Mouse (Mus musculus): ENCODE results near the gene Crct1.

The Crct1 gene

DNA sequence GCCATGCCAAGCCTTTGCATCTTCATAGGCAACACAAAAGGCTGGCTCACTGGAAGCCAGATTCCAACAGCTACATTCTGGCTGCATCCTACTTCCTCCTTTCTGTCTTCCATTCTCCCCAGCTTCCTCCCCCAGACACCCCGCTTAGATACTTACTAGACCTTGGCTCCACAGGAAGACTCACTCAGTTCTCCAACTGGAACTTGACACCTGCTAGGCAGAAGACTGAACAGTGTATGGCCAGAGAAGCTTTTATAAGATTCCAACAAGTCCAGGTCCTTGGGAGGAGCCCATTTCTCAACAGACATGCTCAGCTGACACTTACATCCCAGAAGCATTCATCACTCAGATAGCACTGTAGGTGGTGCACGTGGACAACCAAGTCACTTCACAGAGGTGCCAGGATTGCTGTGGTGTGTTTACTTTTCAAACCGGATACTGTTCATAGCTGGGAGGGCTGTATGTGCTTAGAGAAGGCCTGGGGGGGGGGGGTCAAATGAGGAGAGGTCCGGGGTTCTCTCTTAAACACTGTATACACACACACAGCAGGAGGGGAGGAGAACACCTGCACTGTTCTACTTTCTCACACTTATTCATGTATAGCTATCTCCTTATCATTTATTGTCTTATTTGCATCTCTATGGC lies at the start of gene Crct1:
Gene Crct1, minus strand, starts transcription at position 228 of the 645 bp plus-strand sequence.
- no peak for DNase-seq (ENCODE audit: low read depth, low spot score)
- no peaks in the 10 kb centered on the region for H3K36me3 ChIP-seq (ENCODE audit: control insufficient read depth, insufficient read depth, low read length, poor library complexity, severe bottlenecking)
- no peaks in the 10 kb centered on the region for H3K27me3 ChIP-seq (ENCODE audit: control insufficient read depth, insufficient read depth, low read length, poor library complexity, severe bottlenecking)

DNA sequence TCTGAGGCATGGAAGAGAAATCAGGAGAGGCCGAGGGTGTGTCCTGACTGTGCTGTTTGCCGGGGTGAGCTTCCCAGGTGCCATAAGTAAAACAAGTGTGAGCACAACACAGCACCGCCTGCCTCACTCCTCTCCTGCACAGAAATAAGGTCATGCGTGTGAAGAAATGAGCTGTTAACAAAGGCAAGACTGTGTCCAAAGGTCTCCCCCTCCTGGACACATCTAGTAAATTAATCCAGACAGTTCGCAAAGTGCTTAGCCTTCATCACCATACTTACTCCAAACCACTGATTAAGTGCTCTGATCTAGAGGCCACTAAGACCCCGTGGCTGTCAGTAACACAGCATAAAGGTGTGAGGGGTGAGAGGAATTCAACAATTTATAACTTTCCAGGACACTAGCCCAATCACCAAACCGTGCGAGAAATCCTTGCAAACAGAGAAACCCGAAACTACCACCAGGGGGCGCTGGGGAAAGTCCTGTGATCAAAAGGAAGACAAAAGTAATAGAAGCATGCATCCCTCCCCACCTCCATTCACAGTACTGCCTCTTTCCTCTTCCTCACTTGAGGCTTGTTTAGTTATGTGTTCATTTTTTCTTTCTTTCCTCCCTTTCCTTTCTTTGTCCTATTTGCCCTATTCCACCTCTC lies 37.5 kb upstream of the Crct1 start:
- DNase-seq (ENCODE audit: low read depth, low spot score): no peak
- Histone ChIP-seq H3K27me3 (ENCODE audit: control insufficient read depth, insufficient read depth, low read length, poor library complexity, severe bottlenecking) (no peaks in the 10 kb centered on the region), H3K36me3 (ENCODE audit: control insufficient read depth, insufficient read depth, low read length, poor library complexity, severe bottlenecking) (no peaks in the 10 kb centered on the region)

DNA sequence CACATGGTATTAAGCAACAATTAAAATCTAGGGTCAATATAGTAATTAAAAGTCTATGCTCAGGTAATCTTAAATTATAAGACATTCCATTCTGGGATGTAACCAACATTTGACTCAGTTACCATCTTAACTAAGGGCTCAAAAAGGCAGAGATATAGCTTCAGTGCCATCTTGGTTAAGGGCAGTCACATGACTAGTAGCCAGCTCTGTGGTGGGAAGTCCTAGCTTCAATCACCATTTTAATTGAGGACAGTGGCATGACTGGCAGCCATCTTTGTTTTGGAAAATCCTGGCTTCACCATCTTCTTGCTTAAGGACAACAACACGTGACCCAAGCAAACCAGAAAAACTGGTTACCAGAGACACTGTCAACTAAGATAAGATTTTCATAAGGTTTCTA lies 34.7 kb upstream of the Crct1 start:
- DNase-seq (ENCODE audit: low read depth, low spot score): no peak
- no peaks in the 10 kb centered on the region for H3K36me3 ChIP-seq (ENCODE audit: control insufficient read depth, insufficient read depth, low read length, poor library complexity, severe bottlenecking)
- no peaks in the 10 kb centered on the region for H3K27me3 ChIP-seq (ENCODE audit: control insufficient read depth, insufficient read depth, low read length, poor library complexity, severe bottlenecking)

DNA sequence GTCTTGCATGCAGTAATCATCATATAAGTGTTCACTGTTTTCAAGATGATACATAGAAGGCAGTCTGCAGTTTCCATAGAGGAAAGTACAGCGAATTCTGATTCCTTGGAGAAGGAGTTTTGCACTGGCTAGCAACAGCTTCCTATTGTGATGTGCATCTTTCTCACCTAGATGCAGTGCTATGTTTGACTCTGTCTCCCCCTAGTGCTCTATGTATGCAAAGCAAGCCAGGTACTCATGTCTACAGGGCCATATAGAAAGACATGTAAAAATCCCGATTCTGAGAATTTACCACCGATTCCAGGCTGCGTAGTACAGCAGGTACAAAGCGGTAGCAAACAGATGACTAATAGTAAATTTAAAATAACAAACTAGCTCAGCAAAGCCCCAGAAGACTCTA lies 16.0 kb upstream of the Crct1 start:
- H3K27me3 ChIP-seq (ENCODE audit: control insufficient read depth, insufficient read depth, low read length, poor library complexity, severe bottlenecking): no peaks in the 10 kb centered on the region
- no peaks in the 10 kb centered on the region for H3K36me3 ChIP-seq (ENCODE audit: control insufficient read depth, insufficient read depth, low read length, poor library complexity, severe bottlenecking)
- DNase-seq (ENCODE audit: low read depth, low spot score): no peak

DNA sequence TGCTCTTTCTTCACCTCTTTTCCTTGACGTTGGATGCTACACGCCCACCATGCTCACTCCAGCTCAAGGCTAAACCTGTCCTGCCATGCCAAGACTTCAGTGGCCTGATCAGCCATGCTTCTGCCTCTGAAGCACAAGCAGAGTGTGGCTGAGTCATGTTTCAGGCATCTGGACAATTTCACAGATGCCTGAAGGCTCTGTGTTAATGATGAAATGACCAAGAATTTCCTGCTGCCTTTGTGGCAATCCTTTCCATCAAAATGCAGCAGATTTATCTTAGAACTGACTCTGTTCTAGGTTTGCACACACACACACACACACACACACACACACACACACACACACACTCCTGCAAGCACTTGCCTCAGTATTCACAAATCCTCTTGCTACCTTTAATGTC lies 10.0 kb upstream of the Crct1 start:
- DNase-seq (ENCODE audit: low read depth, low spot score): no peak
- Histone ChIP-seq H3K27me3 (ENCODE audit: control insufficient read depth, insufficient read depth, low read length, poor library complexity, severe bottlenecking) (no peaks in the 10 kb centered on the region), H3K36me3 (ENCODE audit: control insufficient read depth, insufficient read depth, low read length, poor library complexity, severe bottlenecking) (no peaks in the 10 kb centered on the region)

DNA sequence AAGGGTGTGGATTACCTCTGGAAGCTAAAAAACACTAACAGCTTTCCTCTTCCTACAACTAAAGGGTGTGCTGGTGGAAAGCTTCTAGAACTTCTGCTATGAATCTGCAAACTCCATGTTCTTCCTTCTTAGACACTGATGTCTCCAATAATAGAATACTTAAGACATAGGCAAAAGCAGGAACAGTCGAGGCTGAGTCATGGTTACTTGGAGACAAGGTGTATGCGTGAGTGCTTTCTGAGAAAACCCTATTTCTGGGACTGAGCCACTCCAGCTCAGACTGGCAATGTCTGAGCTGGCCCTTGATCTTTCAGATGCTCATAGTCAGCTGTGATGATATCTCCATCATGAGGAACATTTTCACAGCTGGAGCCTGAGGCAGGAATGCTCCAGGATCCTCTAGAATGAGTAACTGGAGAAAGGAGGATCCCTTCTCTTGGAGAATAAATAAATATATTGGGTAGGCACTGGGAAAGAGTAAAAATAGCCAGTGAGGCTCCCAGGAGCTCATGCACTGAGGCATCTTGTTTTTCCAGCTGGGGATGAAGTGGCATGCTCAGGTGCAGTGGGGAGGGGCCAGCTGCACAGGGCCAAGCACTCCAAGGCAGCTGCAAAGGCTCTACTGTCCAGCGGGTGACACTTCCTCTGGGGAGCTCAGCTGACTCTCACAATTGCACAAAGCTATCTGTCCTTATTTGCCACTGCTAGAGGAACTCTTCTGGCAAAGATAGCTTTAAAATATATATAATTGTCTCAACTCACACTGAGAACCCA lies 8.1 kb upstream of the Crct1 start:
- Histone ChIP-seq H3K36me3 (ENCODE audit: control insufficient read depth, insufficient read depth, low read length, poor library complexity, severe bottlenecking) (no peaks in the 10 kb centered on the region), H3K27me3 (ENCODE audit: control insufficient read depth, insufficient read depth, low read length, poor library complexity, severe bottlenecking) (no peaks in the 10 kb centered on the region)
- DNase-seq (ENCODE audit: low read depth, low spot score): no peak

DNA sequence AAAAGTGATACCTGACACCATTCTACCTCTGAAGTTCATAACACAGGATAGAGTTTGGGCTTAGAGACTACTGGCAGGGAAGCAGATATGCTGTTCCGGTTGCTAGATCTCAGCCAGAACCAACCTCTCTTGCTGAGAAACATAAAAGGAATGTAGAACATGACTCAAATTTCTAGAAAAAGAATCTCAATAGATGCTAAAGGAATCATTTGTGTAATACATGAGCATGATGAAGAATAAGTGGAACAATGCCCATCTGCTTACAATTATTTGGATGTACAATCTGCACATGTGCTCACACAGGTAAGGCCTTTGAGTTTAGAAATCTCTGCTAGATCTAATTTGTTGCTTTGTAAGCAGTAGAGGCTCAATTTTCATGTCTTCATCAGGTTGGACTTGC lies 5.7 kb upstream of the Crct1 start:
- no peaks in the 10 kb centered on the region for H3K36me3 ChIP-seq (ENCODE audit: control insufficient read depth, insufficient read depth, low read length, poor library complexity, severe bottlenecking)
- H3K27me3 ChIP-seq (ENCODE audit: control insufficient read depth, insufficient read depth, low read length, poor library complexity, severe bottlenecking): no peaks in the 10 kb centered on the region
- DNase-seq (ENCODE audit: low read depth, low spot score): no peak

DNA sequence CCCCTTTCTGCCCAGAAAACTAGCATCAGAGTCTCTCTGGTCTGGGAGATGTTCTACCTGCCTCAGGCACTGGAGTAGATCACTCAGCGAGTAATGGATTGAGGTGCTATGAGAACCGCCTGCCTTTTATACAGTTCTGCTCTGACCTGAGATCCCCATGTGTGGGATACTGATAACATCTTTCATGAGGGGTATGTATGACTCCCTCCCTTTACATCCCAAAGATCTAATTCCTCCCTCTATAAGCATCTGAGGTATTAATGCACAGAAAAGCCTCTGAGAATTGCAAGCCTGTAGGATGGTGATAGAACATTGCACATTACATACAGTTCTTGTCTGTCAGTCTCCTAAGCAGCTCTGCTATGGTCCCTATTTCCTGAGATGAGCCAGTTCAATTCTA lies 3.5 kb upstream of the Crct1 start, which contains the start of gene Lce1m:
Gene Lce1m, minus strand, starts transcription at position 101 of the 400 bp plus-strand sequence.
- Histone ChIP-seq H3K27me3 (ENCODE audit: control insufficient read depth, insufficient read depth, low read length, poor library complexity, severe bottlenecking) (no peaks in the 10 kb centered on the region), H3K36me3 (ENCODE audit: control insufficient read depth, insufficient read depth, low read length, poor library complexity, severe bottlenecking) (no peaks in the 10 kb centered on the region)
- no peak for DNase-seq (ENCODE audit: low read depth, low spot score)

DNA sequence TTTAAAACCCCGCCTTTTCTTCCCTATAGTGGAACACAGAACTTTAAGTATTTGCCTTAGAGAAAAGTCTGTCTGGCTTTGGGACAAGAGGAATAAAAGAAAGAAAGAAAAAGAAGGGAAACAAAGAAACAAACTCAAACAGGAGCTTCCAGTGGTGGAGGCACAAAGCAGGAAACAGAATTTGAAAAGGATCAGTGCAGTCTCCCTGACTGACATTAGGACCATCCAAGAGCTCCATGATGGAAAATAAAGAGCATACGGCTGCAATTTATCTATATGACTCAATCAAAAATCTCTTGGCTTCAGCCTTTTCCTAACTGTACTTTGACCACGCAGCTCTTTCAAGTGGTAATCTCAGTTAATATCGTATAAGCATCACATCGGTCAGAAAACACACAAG lies 616 bp downstream of the Crct1 start:
- Histone ChIP-seq H3K27me3 (ENCODE audit: control insufficient read depth, insufficient read depth, low read length, poor library complexity, severe bottlenecking) (no peaks in the 10 kb centered on the region), H3K36me3 (ENCODE audit: control insufficient read depth, insufficient read depth, low read length, poor library complexity, severe bottlenecking) (no peaks in the 10 kb centered on the region)
- DNase-seq (ENCODE audit: low read depth, low spot score): no peak

DNA sequence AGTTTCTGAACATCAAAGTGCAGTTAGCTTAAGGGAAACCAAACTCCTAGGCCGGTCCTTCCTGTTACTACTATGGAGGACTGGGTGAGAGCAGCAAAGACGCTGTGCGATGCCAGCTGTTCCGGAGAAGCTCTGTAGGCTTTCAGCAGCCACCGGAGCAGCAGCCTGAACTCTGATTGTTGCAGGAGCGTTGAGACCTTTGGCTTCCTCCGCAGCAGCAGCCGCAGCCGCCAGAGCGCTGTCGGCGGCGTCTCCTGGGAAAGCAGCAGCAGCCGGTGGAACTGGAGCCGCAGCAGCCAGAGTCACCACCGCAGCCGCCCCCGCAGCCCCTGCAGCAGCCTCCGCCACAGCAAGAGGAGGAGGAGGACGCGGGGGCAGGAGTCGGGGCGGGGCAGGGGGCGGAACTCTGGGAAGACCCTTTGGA lies 1.1 kb downstream of the Crct1 start:
- no peaks in the 10 kb centered on the region for H3K36me3 ChIP-seq (ENCODE audit: control insufficient read depth, insufficient read depth, low read length, poor library complexity, severe bottlenecking)
- no peak for DNase-seq (ENCODE audit: low read depth, low spot score)

DNA sequence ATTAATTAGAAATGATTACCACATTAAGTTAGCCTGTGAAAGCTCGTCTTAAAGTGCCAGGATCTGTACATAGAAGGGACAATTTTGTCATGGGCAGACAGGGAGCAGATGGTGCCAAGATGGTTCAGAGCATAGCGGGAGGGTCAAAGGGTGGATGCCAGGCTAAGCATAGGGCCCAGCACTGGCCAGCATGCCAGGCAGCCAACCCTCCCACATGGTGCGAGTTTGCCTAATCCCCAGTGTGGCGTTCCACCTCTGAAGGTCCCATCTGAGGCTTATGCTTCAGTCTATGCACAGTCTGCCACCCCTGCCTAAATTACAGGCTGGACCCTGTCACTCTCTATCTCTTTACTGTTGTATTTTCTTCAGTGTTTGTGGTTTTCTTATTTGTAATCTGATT lies 12.6 kb downstream of the Crct1 start:
- no peaks in the 10 kb centered on the region for H3K36me3 ChIP-seq (ENCODE audit: control insufficient read depth, insufficient read depth, low read length, poor library complexity, severe bottlenecking)
- no peak for DNase-seq (ENCODE audit: low read depth, low spot score)
- no peaks in the 10 kb centered on the region for H3K27me3 ChIP-seq (ENCODE audit: control insufficient read depth, insufficient read depth, low read length, poor library complexity, severe bottlenecking)

More for the DNA sequence above, 1.1 kb downstream of the Crct1 start:
- no peaks in the 10 kb centered on the region for H3K27me3 ChIP-seq (ENCODE audit: control insufficient read depth, insufficient read depth, low read length, poor library complexity, severe bottlenecking)

DNA sequence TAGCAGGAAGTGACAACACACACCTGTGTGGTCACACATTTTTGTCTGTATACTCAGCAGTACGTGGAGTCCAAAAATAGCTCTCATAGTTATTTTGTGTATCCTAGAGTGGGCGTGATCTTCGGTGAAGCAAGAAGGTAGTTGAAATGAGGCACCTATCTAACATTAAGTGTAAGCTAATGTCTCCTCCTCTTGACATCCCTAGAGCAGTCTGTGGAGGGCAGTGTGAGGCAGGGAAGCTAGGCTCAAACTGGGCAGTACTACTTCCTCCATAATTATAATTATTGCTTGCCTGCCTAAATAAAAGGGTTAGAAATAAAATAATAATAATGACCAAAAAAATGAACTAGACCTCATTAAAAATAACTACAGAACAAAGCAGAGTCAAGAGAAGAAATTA lies 14.9 kb downstream of the Crct1 start:
- DNase-seq (ENCODE audit: low read depth, low spot score): no peak
- Histone ChIP-seq H3K27me3 (ENCODE audit: control insufficient read depth, insufficient read depth, low read length, poor library complexity, severe bottlenecking) (no peaks in the 10 kb centered on the region), H3K36me3 (ENCODE audit: control insufficient read depth, insufficient read depth, low read length, poor library complexity, severe bottlenecking) (no peaks in the 10 kb centered on the region)

DNA sequence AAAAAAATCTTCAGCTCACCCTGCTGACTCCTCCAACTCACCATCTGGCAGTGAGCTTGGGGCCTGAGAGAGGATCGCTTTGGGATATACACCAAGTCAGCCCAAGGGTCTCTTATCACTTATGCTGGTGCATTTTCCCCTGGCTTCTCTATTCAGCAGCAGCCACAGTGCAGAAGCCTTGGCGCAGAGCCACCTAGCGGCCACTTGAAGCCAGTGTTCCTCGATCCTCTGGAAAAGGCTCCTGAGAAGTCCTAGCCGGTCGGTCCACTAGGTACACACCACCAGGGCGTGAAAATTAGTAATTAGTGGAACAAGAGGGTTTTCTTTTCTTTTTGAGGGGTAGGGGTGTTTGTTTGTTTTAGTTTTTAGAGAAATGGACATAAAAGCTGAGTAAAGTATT lies 16.8 kb downstream of the Crct1 start:
- DNase-seq (ENCODE audit: low read depth, low spot score): no peak
- Histone ChIP-seq H3K36me3 (ENCODE audit: control insufficient read depth, insufficient read depth, low read length, poor library complexity, severe bottlenecking) (no peaks in the 10 kb centered on the region), H3K27me3 (ENCODE audit: control insufficient read depth, insufficient read depth, low read length, poor library complexity, severe bottlenecking) (no peaks in the 10 kb centered on the region)

DNA sequence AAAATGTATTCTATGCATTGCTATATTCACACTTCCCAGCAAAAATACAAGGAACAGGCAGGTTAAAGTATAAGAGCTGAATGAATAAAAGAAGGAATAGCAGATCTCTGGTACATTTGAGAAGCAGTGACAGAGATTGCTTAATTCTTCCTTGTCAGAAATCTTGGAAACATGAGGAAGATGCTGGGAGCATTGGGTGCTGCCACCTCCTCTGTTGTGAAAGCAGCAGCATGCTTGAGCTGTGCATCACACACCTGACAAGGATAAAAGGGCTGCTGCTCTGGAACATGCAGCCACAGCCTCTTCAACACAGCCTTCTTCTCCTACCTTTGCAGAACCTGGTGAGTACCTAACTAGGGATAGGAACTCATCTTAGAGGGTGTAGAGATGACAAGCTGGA lies 23.6 kb downstream of the Crct1 start, which contains the start of gene Lce3f:
Gene Lce3f, plus strand, starts transcription at position 301 of the 400 bp plus-strand sequence.
- Histone ChIP-seq H3K36me3 (ENCODE audit: control insufficient read depth, insufficient read depth, low read length, poor library complexity, severe bottlenecking) (no peaks in the 10 kb centered on the region), H3K27me3 (ENCODE audit: control insufficient read depth, insufficient read depth, low read length, poor library complexity, severe bottlenecking) (no peaks in the 10 kb centered on the region; the same call in 1 of the 2 replicates)
- no peak for DNase-seq (ENCODE audit: low read depth, low spot score)

DNA sequence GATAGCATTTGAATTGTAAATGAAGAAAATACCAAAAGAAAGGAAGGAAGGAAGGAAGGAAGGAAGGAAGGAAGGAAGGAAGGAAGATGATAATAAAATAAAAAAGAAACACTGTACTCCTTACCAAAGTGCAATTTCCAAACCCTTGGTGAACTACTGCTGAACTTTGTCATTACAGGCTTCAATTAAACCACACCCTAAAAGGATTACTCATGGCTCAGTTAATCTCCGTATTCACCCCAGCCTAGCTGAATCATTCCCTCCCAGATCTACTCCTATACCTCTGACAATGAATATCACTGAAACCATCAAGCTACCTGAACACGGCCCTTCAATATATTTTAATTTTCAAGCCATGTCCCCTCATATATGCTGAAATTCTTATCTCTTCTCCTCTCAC lies 37.0 kb downstream of the Crct1 start:
- no peak for DNase-seq (ENCODE audit: low read depth, low spot score)
- H3K36me3 ChIP-seq (ENCODE audit: control insufficient read depth, insufficient read depth, low read length, poor library complexity, severe bottlenecking): no peaks in the 10 kb centered on the region
- H3K27me3 ChIP-seq (ENCODE audit: control insufficient read depth, insufficient read depth, low read length, poor library complexity, severe bottlenecking): no peaks in the 10 kb centered on the region
